Mouse (Mus musculus) stomach, adult 2 months (tissue): ENCODE data around the gene Agap1. TPM values are rescaled to one million over a fixed set of nuclear protein-coding genes. Genes with fewer than 3 reads are reported as not detected.

ENCODE experiments used
- polyA plus RNA-seq: library from polyadenylated mRNA; depleted of rRNA; stranded (reverse); fragments of >200 nt; gene quantifications from 2 replicates; pipeline ENCODE4 v1.2.3, GENCODE M21; 2012; rRNA removed

Gene Agap1
- 6.8 and 7.0 TPM in 2 replicates for polyA plus RNA-seq

DNA sequence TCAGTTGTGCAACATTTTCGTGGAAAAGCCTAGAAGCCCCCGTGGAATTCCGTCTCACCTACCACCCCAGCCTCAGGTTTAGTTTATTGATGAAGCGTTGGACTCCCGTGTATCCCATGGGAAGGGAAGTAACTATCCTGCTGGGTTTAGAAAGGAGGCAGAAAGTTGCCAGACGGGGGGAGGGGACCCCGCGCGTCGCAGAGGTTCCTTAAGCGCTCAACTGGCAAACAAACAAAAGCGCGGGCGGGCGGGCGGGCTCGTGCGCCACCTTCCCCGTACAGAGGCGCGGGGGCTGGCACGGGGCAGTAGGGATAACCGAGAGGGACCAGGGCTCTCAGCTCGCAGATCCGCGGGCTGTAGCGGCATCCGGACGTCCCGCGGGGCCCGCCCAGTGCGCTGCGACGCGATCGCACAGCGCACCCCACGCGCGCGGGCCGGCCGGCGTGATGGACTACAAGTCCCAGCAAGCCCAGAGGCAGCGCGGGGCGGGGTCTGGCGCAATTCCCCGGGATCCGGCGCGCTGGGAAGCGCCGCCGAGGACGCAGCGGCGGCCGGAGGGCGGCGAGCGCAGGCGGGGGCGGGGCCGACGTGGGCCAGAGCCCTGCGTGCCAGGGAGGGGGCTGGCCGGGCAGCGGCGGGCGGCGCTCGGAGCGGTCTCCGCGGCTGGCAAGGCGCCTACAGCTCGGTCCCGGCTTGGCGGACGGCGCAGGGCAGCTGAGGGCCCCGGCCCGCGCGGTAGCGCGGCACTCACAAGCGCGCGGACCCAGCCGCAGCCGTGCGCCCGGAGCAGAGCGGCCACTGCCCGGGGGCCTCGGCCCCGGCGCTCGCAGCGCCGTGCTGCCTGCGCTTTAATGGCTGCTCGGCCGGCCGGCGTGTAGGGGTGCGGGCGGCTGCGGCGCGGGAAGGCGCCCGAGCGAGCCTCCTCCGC, at the start of gene Agap1:
TSS of gene Agap1 (plus strand) at position 611 of the 928 bp plus-strand sequence.

DNA sequence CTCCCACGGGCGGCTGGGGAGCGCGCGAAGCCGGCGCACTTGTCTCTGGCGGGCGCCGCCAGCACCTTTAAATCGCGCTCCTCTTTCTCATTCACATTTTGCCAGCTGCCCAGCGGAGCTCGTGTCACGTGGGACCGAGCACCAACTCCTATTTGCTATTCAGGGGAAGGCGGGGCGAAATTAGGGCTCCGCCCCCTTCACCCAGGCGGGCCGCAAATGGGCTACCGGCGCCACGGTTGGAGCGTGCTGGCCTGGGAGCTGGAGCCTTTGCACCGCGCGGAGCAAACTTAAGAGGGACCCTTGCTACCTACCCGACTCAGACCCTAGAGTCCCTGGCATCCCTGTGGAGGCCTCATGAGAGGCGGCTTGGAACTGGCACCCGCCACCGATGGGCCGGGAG, 476.5 kb downstream of the Agap1 start, which contains the start of gene Gbx2:
TSS of gene Gbx2 (minus strand) at position 60 of the 400 bp plus-strand sequence.

